Mouse (Mus musculus): ENCODE measurements around the gene Trp53bp1. TPM values are rescaled to one million over a fixed set of nuclear protein-coding genes. Genes with fewer than 3 reads are reported as not detected.

Gene Trp53bp1
- total RNA-seq (2021), result 100 to 1,000 TPM; 131 to 158 TPM

GRCm38 (mm10) chr2:121271236-121271927 is at the start of gene Trp53bp1:
Gene Trp53bp1, minus strand, starts transcription at chr2:121271407.
- DNase-seq (ENCODE audit: low spot score in 2 of 2), result peak; percentile 95 to 98
- intact Hi-C loops (cut with DNase I), result no loop called here

GRCm38 (mm10) chr2:121316278-121316677 is 45.1 kb upstream of the Trp53bp1 start:
- DNase-seq (ENCODE audit: low spot score in 2 of 2), result no peak
- intact Hi-C loops (cut with DNase I), result no loop called here

- no peak for DNase-seq (ENCODE audit: low spot score in 2 of 2)
- intact Hi-C loops (cut with DNase I), result no loop called here
These were observed 37.8 kb upstream of the Trp53bp1 start for GRCm38 (mm10) chr2:121308997-121309416.

- intact Hi-C loops (cut with DNase I), result no loop called here
- no peak for DNase-seq (ENCODE audit: low spot score in 2 of 2)
These were observed 28.8 kb upstream of the Trp53bp1 start for GRCm38 (mm10) chr2:121300036-121300435.

DNA sequence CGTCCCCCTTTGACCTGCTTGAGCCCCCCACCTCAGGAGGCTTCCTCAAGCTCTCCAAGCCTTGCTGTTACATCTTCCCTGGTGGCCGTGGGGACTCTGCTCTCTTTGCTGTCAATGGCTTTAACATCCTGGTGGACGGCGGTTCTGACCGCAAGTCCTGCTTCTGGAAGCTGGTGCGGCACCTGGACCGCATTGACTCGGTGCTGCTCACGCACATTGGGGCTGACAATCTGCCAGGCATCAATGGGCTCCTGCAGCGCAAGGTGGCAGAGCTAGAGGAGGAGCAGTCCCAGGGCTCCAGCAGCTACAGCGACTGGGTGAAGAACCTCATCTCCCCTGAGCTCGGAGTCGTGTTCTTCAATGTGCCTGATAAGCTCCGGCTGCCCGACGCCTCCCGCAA is 28.3 kb upstream of the Trp53bp1 start:
- no peak for DNase-seq (ENCODE audit: low spot score in 2 of 2)
- intact Hi-C loops (cut with DNase I), result no loop called here

GRCm38 (mm10) chr2:121298131-121298530 is 26.9 kb upstream of the Trp53bp1 start:
- DNase-seq (ENCODE audit: low spot score in 2 of 2), result peak in 1 of 2 experiments; percentile 37
- intact Hi-C loops (cut with DNase I), result no loop called here

DNA sequence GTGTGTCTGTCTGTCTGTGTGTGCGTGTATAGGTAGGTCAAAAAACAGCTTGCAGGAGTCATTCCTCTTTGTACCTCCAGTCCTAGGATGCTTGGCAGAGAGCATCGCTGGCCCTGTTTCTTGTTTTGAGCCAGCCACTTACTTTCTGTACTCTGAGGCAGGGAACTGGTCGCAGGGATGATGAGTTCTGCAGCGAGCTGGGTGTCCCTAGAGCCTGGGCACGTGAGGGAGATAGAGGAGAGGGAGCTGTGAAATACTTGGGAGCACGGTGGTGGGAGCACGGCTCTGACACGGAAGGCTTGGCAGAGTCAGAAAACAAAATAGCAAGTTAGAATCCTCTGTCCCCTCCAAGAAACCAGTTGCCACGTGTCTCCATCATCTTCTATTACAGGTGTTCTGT is 26.5 kb upstream of the Trp53bp1 start:
- peak in 1 of 2 experiments; percentile 18 for DNase-seq (ENCODE audit: low spot score in 2 of 2)
- intact Hi-C loops (cut with DNase I), result loop anchor here (2.0 kb wide), 1 partner anchor 103 kb away; no protein-coding TSS in a partner anchor

DNA sequence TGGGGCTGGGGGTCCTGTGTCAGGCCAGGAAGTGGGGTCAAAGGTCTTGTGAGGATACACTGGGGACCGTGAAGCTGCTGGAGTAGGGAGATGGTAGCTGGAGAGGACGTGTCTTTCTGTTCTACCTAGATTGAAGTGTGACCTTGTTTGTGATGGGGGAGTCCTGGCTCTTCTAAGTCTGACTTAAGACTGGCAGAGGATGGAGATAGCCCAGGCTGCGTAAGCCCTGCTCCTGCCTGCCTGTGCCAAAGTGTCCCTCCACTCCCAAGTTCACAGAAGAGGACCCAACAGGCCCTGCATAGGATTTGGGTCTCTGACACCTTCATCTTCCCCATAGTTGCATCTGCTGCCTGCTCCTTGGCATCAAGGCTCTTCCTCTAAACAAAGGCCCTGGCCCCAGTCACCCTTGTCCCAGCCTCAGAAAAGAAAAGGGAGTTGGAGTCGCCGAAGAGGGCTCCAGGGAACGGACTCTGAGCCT is 25.6 kb upstream of the Trp53bp1 start:
- intact Hi-C loops (cut with DNase I), result loop anchor here (2.0 kb wide), 1 partner anchor 102 kb away; no protein-coding TSS in a partner anchor
- DNase-seq (ENCODE audit: low spot score in 2 of 2), result peak in 1 of 2 experiments; percentile 19

GRCm38 (mm10) chr2:121295608-121296571 is 24.7 kb upstream of the Trp53bp1 start:
- DNase-seq (ENCODE audit: low spot score in 2 of 2), result peak in 1 of 2 experiments; percentile 82

DNA sequence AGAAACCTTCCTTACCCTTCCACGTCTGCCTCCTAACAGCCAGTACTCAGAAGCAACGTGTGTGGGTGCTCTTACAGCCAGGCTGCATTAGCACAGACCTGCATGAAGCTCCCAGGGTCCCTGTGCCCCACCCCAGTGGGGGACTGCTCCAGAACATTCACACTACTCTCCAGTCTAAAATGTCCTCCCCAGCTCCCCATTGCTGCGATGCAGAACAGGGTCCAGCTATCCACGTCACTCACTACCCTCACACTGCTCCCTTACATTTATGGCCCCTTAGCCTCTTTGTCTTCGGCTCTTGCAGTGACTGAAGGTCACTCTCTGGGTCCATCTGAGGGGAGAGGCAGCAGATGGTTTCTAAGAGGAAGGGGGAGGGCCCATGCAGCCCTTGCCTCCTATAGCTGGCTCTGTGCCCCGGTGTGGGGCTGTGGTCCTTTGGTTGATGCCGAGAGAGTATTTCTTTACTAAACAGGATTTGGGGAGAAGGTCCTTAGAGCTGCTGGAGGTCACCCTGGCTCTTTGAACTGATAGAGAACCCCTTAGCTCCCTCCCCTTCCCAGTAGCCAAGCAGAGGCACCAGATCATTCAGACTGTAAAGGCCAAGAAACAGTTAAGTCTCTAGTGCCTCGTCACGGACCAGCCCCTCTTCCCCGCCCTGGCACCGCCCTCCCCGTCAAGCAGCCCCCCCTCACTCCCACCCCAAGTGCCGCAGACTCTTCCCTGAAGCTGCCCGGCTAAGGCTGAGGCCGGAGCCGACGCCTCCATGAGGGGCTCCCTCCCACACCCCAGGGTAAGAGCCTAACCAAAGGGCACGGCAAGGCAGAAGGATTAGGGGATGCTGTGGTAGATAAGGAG is 23.8 kb upstream of the Trp53bp1 start:
- intact Hi-C loops (cut with DNase I), result no loop called here
- peak; percentile 79 to 88 for DNase-seq (ENCODE audit: low spot score in 2 of 2)

More at GRCm38 (mm10) chr2:121295608-121296571, 24.7 kb upstream of the Trp53bp1 start:
- intact Hi-C loops (cut with DNase I), result loop anchor here (2.0 kb wide), 1 partner anchor 101 kb away; no protein-coding TSS in a partner anchor

GRCm38 (mm10) chr2:121294182-121294581 is 23.0 kb upstream of the Trp53bp1 start:
- DNase-seq (ENCODE audit: low spot score in 2 of 2), result peak in 1 of 2 experiments; percentile 36
- intact Hi-C loops (cut with DNase I), result no loop called here

DNA sequence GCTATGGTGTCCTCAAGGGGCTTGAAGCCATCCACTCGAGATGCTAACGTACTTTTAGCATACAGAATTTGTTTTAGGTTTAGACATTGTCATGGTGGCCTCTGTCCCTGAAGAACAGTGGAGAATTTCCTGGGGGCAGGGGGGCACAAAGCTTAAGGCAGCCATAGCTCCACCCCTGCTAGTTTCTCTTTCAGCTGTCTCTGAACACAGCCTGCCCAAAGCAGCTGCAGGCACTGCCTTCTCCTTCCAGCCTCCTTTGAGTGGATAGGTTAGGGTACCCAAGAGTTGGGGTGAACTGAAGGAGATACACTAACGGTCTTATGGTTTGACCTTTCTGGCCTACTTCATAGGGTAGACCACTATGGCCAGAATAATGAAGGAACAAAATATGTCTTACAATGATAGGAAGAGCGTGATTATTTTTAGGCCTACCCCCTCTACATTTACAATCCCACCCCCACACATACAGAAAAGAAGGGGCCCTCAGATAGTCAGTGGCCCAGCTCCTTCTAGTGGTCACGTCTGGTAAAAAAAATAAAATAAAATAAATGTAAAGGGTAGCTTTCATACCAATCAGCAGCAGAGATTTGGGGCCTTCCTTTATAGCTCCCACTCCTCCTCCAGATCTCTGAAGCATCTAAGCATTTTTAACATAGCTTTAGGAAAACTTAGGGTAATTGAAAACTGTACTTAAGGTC is 21.3 kb upstream of the Trp53bp1 start:
- intact Hi-C loops (cut with DNase I), result no loop called here

GRCm38 (mm10) chr2:121289730-121290540 is 18.7 kb upstream of the Trp53bp1 start:
- peak in 1 of 2 experiments; percentile 36 for DNase-seq (ENCODE audit: low spot score in 2 of 2)
- intact Hi-C loops (cut with DNase I), result no loop called here

More for the DNA sequence above, 21.3 kb upstream of the Trp53bp1 start:
- DNase-seq (ENCODE audit: low spot score in 2 of 2), result peak in 1 of 2 experiments; percentile 44

DNA sequence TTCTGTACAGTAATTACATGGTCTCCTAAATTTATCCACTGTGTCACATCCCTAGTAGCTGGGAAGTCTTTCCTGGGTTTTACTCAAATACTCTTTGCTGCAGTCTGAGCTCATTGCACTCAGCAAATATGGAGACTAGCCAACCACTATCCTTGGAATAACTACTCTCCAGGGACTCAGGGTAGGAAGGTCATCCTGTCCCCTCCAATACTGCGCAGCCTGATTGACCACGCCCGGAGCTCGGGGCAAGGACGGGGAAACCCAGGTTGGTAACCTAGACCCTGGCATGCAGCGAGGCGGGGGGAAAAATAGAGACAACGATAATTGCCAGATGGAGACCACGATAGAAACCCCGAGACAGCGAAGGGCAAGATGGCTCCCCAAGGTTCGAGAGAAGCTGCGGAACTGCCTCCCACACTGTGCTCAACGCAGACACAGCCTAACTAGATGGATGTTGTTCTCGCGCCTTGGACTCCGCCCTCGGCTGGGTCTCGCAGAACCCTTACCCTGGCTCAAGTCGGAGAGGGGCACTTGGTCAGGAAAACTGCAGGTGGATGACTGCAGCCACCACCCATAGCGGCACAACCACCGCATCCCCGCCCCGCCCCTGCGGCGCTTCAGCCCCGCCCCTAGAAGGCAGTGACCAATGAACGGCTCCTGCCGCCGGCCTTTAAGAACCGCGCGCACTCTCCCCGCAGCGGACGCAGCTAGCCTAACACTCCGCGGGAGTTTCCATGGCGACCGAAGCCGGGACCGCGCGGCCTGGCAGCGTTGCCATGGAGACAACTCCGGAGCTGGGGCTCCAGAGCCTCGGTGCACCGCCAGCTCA is 17.9 kb upstream of the Trp53bp1 start, which contains the start of gene Map1a:
Gene Map1a, plus strand, starts transcription at position 700 of the 829 bp plus-strand sequence.
- intact Hi-C loops (cut with DNase I), result no loop called here
- DNase-seq (ENCODE audit: low spot score in 2 of 2), result peak; percentile 99

GRCm38 (mm10) chr2:121287850-121288249 is 16.6 kb upstream of the Trp53bp1 start:
- intact Hi-C loops (cut with DNase I), result no loop called here
- DNase-seq (ENCODE audit: low spot score in 2 of 2), result no peak

DNA sequence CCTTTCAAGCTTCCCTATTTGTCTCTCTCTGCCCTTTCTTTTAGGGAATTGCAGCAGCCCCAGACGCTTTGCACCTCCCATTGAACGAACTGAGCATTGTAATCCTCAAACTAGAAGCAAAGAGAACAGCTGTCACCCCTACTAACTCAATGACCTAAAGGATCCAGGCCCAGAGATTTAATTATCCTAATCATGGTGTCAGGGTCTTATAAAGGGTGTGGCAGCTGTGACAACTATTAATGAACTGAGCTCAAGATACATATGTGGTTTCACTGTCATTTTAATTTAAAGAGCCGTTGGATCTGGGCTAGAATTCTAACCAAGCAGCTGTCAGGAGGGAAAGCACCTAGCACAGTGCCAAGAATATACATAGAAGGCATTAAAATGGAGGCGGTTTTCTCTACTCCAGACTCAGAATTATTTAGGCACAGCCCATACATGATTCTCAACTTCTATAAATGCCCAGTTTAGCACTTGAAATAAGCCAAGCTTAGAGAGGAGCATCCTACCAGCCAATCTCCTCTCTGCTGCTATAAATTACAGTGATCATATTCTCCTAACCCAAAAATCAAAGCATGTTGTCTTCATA is 815 bp upstream of the Trp53bp1 start:
- DNase-seq (ENCODE audit: low spot score in 2 of 2), result peak; percentile 35 to 91
- intact Hi-C loops (cut with DNase I), result loop anchor here (2.0 kb wide), 1 partner anchor 77 kb away; no protein-coding TSS in a partner anchor
